8 mouse cellular contexts compared by ENCODE assay signal in genomic region chr19:56811590-56811989, GRCm38 (mm10). TPM values are rescaled to one million over a fixed set of nuclear protein-coding genes. Genes with fewer than 3 reads are reported as not detected.
DNase-seq lines count a peak whose midpoint lies in the region; ATAC-seq lines count a peak whose summit lies in the region.

No protein-coding gene starts in this region.

- DNase-seq in cerebellum, adult 9-10 months = peak; percentile 33
- DNase-seq in A20 (ENCODE audit: low read depth, low spot score) = peak; percentile 39
- DNase-seq in c-Kit-positive CD71-negative TER-119-negative erythroid progenitor cells, embryonic 14.5 days (ENCODE audit: low read depth) = peak; percentile 49
- DNase-seq in gastrocnemius, postnatal 36 days = peak; percentile 29 to 40
- peak; percentile 38 to 63 for DNase-seq in kidney, adult 8-10 months
- DNase-seq in lung, adult 18-20 months = peak; percentile 66 to 80
- peak; percentile 33 for DNase-seq in skeletal muscle tissue, adult 2 months (ENCODE audit: low read depth, low spot score)

- ATAC-seq in cerebellum, adult (ENCODE audit: insufficient number of reproducible peaks, low FRiP score, low TSS enrichment) = no peak

- intact Hi-C loops in gastrocnemius, postnatal 36 days (cut with DNase I) = no loop called here

RNA-seq across cellular contexts. Expression of gene Ccdc186, which starts 10.4 kb away (rescaled TPM):
- total RNA-seq in gastrocnemius, postnatal 36 days (2021) = 10 to 100 TPM; 19.1 to 19.3 TPM

RNA-seq across cellular contexts. Expression of gene Tdrd1, which starts 14.4 kb away (rescaled TPM):
- not detected for total RNA-seq in gastrocnemius, postnatal 36 days (2021)
